Mouse (Mus musculus): Measurements from ENCODE around the gene BC030870. TPM values are rescaled to one million over a fixed set of nuclear protein-coding genes. Genes with fewer than 3 reads are reported as not detected.
A peak's percentile ranks its signal among the peaks of the same experiment; 100 is the strongest.

The BC030870 gene
- polyA plus RNA-seq, 1 experiment: 0.70 TPM

DNA sequence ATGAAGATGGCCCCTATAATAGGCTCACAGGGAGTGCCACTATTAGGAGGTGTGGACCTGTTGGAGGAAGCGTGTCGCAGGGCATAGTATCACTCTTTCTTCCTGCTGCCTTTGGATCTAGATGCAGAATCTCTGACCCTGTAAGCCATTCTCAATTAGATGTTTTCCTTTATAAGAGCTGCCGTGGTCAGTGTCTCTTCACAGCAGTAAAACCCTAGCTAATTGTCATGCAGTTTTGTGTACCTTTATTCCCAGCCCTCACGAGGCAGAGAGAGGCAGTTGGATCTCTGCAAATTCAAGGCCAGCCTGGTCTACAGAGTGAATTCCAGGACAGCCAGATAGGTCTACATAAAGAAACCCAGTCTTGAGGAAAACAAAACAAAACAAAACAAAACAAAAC, 67.2 kb downstream of the BC030870 start:
- Histone ChIP-seq H3K4me3 (replicated peaks; ENCODE audit: extremely low read depth, low read depth, low read length) (no peak overlapping the region), H3K4me1 (ENCODE audit: control insufficient read depth, insufficient read depth, low read length) (no peaks in the 10 kb centered on the region)
- WGBS: 82% methylated on average over 4 of the region's 4 CpGs
- no peak for TF ChIP-seq CTCF (IDR thresholded peaks at IDR 0.05; ENCODE audit: insufficient read depth, low read length)
- no peak for TF ChIP-seq POLR2A (IDR thresholded peaks at IDR 0.05; ENCODE audit: borderline replicate concordance, extremely low read depth, low read depth, low read length)
- DNase-seq: no peak

DNA sequence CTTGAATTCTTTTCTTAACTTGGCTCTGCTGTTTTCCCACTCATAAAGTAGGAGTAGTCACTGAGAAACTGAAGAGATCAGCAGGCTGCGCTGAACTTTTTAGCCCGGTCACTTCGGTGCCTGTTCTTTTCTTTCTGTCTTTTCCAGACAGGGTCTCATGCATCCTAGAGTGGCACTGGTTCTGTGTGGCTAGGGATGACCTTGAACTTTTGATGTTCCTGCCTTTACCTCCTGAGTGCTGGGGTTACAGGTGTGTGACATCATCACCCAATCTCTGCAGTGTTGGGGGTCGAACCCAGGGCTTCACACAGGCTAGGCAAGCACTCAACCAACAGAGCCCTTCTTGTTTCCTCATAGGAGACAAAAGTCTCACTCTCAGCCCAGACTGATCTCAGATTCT, 72.6 kb downstream of the BC030870 start:
- no peak for TF ChIP-seq POLR2A (IDR thresholded peaks at IDR 0.05; ENCODE audit: borderline replicate concordance, extremely low read depth, low read depth, low read length)
- no peak for TF ChIP-seq CTCF (IDR thresholded peaks at IDR 0.05; ENCODE audit: insufficient read depth, low read length)
- no peaks in the 10 kb centered on the region for H3K4me1 ChIP-seq (ENCODE audit: control insufficient read depth, insufficient read depth, low read length)
- no peak overlapping the region for H3K4me3 ChIP-seq (replicated peaks; ENCODE audit: extremely low read depth, low read depth, low read length)
- no peak for DNase-seq
- WGBS: 90% methylated on average over 4 of the region's 4 CpGs

DNA sequence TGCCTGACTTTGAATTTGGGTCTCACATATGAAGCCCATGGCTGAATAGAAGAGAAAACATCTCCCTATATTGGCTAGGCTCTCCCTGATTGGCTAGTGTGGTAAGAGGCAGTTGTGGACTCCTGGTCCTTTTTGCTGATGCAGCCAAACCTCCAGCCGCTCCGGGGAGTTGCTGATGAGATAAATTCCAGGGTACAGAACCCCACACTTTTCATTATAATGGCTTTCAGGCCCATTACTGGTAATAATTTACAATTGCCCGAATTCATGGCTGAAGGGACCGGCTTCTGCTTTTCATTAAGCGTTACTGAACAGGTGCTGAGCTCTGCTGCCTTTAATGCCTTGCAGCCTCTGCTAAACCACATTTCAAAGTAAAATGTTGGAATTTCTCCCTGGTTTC, 75.4 kb downstream of the BC030870 start:
- no peaks in the 10 kb centered on the region for H3K4me1 ChIP-seq (ENCODE audit: control insufficient read depth, insufficient read depth, low read length)
- whole genome bisulfite sequencing: 72% methylated on average over 5 of the region's 5 CpGs
- H3K4me3 ChIP-seq (replicated peaks; ENCODE audit: extremely low read depth, low read depth, low read length): no peak overlapping the region
- TF ChIP-seq CTCF (IDR thresholded peaks at IDR 0.05; ENCODE audit: insufficient read depth, low read length): no peak
- no peak for TF ChIP-seq POLR2A (IDR thresholded peaks at IDR 0.05; ENCODE audit: borderline replicate concordance, extremely low read depth, low read depth, low read length)
- no peak for DNase-seq

DNA sequence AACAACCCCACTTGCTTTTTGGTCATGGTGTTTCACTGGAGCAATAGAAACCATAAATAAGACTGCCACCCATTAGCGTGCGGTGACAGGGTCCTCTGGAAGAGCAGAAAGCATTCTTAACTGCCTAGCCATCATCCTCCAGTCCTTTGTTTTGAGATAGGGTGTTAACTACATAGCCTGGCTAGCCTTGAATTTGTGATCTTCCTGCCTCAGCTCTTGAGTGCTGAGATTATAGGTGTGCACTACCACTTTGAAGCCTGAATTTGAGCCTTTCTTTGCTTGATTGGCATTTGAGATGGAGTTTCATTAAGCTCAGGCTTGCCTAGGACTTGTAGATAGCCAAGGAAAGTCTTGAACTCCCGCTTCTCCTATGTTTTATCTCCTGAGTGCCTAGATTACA, 75.8 kb downstream of the BC030870 start:
- DNase-seq: no peak
- H3K4me1 ChIP-seq (ENCODE audit: control insufficient read depth, insufficient read depth, low read length): no peaks in the 10 kb centered on the region
- no peak for TF ChIP-seq POLR2A (IDR thresholded peaks at IDR 0.05; ENCODE audit: borderline replicate concordance, extremely low read depth, low read depth, low read length)
- no peak for TF ChIP-seq CTCF (IDR thresholded peaks at IDR 0.05; ENCODE audit: insufficient read depth, low read length)
- no peak overlapping the region for H3K4me3 ChIP-seq (replicated peaks; ENCODE audit: extremely low read depth, low read depth, low read length)
- WGBS: 78% methylated on average over 3 of the region's 3 CpGs

DNA sequence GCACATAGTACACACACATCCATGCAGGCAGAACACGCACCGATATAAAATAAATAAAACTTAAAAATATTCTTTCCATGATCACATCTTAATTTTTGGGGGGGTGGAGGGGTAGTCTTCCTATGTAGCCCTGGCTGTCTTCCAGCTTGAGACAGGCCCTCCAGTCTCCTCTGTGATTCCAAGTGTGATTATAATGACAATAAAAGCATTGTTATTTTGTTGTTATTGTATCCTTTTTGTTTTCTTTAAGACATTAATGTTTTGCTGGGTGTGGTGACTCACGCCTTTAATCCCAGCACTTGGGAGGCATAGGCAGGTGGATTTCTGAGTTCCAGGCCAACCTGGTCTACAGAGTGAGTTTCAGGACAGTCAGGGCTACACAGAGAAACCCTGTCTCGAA, 81.6 kb downstream of the BC030870 start:
- WGBS: 77% methylated on average over 4 of the region's 4 CpGs
- TF ChIP-seq POLR2A (IDR thresholded peaks at IDR 0.05; ENCODE audit: borderline replicate concordance, extremely low read depth, low read depth, low read length) (no peak), CTCF (IDR thresholded peaks at IDR 0.05; ENCODE audit: insufficient read depth, low read length) (no peak)

DNA sequence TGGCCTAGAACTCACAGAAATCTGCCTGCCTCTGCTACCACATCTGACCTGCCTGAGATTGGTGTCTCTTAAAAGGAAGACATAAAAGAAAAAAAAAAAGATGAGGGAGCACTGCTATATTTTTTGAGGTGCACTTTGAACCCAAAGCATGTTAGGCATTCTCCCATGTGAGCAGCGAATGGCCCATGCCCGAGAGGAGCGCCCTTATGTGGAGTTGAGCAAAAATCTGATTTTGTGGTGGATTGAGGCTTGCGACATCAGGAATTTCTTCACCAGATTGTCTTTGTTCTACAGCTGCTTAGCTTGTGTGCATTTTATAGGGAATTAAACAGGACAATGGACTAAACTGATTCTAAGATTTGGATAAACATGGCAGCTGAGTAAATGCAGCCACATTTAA, 82.2 kb downstream of the BC030870 start:
- no peak overlapping the region for H3K4me3 ChIP-seq (replicated peaks; ENCODE audit: extremely low read depth, low read depth, low read length)
- WGBS: 87% methylated on average over 4 of the region's 4 CpGs
- no peak for DNase-seq
- H3K4me1 ChIP-seq (ENCODE audit: control insufficient read depth, insufficient read depth, low read length): no peaks in the 10 kb centered on the region
- TF ChIP-seq POLR2A (IDR thresholded peaks at IDR 0.05; ENCODE audit: borderline replicate concordance, extremely low read depth, low read depth, low read length): no peak
- TF ChIP-seq CTCF (IDR thresholded peaks at IDR 0.05; ENCODE audit: insufficient read depth, low read length): no peak

More for the DNA sequence above, 81.6 kb downstream of the BC030870 start:
- Histone ChIP-seq H3K4me3 (replicated peaks; ENCODE audit: extremely low read depth, low read depth, low read length) (no peak overlapping the region), H3K4me1 (ENCODE audit: control insufficient read depth, insufficient read depth, low read length) (no peaks in the 10 kb centered on the region)
- no peak for DNase-seq

DNA sequence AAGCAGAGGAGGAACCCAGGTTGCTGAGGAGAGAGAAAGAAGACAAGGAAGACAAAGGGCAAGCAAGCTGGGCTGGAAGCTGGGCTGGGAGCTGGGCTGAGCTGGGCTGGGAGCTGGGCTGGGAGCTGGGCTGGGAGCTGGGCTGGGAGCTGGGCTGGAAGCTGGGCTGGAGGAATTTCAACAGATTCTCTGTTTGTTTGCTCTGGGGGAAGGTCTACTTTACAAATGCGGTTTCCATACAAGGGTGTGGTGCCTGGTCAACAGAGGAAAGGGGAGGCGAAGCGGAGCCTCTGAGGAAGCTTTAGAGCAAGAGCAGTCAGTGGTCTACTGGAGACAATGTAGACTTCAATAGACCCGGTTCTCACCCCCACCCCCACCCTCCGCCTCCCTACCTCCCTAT, 82.8 kb downstream of the BC030870 start:
- Histone ChIP-seq H3K4me1 (ENCODE audit: control insufficient read depth, insufficient read depth, low read length) (no peaks in the 10 kb centered on the region), H3K4me3 (replicated peaks; ENCODE audit: extremely low read depth, low read depth, low read length) (no peak overlapping the region)
- 47% methylated on average over 5 of the region's 5 CpGs for WGBS
- TF ChIP-seq POLR2A (IDR thresholded peaks at IDR 0.05; ENCODE audit: borderline replicate concordance, extremely low read depth, low read depth, low read length) (no peak), CTCF (IDR thresholded peaks at IDR 0.05; ENCODE audit: insufficient read depth, low read length) (no peak)
- no peak for DNase-seq

DNA sequence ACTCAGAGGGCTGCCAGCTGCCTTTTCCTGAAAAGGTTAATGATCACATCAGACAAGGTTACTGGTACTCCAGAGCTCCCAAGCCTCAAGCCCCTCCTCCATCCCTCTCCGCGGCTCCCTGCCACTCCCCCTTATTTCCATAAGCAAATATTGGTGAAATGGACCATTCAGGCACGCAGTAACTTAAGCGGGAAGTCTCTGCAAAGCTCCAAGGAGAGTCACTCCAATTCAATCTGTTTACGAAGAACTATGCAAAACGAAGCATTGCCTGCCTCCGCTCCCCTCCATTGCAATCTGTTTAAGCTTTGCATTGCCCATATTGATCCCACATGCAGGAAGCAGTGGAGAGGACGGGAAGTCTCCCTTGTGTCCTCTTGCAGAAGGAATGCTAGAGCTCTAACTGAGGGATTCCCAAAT, 92.2 kb downstream of the BC030870 start, which contains the start of gene Apela:
TSS of gene Apela (minus strand) at position 220 of the 417 bp plus-strand sequence.
- no peak for TF ChIP-seq CTCF (IDR thresholded peaks at IDR 0.05; ENCODE audit: insufficient read depth, low read length)
- TF ChIP-seq POLR2A (IDR thresholded peaks at IDR 0.05; ENCODE audit: borderline replicate concordance, extremely low read depth, low read depth, low read length): no peak
- no peak within 1 kb of the TSS for H3K4me3 ChIP-seq (replicated peaks; ENCODE audit: extremely low read depth, low read depth, low read length)
- peak; percentile 15 for DNase-seq
- H3K4me1 ChIP-seq (ENCODE audit: control insufficient read depth, insufficient read depth, low read length): no peaks in the 10 kb centered on the region; the same call in 1 of the 2 replicates
- 1% methylated on average over 8 of the region's 8 CpGs for WGBS

Other genes starting within 250 kb of the BC030870 start
- gene Tmem192, start 182.4 kb downstream of the BC030870 start, polyA plus RNA-seq (2012; rRNA removed): 31.7 and 45.1 TPM in 2 replicates
- not detected in 2 replicates for gene Trim75, start 141.7 kb downstream of the BC030870 start, polyA plus RNA-seq (2012; rRNA removed)
- not detected in 2 replicates for gene Trim61, start 111.0 kb downstream of the BC030870 start, polyA plus RNA-seq (2012; rRNA removed)
- gene Trim60, start 111.0 kb downstream of the BC030870 start, polyA plus RNA-seq (2012; rRNA removed): not detected in 2 replicates
- not detected in 2 replicates for gene Apela, start 92.2 kb downstream of the BC030870 start, polyA plus RNA-seq (2012; rRNA removed)
- gene Gm10663, start 54.5 kb downstream of the BC030870 start, polyA plus RNA-seq (2012; rRNA removed): not detected in 2 replicates